Mouse (Mus musculus) heart, postnatal 10 days (tissue): Measurements from ENCODE around the gene Snapc2. TPM values are rescaled to one million over a fixed set of nuclear protein-coding genes. Genes with fewer than 3 reads are reported as not detected.
A peak's percentile ranks its signal among the peaks of the same experiment; 100 is the strongest.
"Not testable (repeated sequence)": the region's sequence is repeated elsewhere in the genome, so short reads cannot be mapped to it uniquely, and the experiment has no call there.

ENCODE experiments used
- DNase-seq, 2 experiments: peaks; one replicate each; pipeline ENCODE4 v3.0.0; 2021
- intact Hi-C: fragments of 180-260 bp; cut with DNase I; formaldehyde crosslinking; loops from one replicate; pipeline ENCODE4 v1.15.1; 2025
- total RNA-seq, 2 experiments: library from RNA; stranded (reverse); gene quantifications; 2 replicates each; pipeline ENCODE4 v1.2.3; 2021

Snapc2 gene
- total RNA-seq, 2 experiments from 2014 or later, result 16.6 to 20.5 TPM

GRCm38 (mm10) chr8:4230612-4231351 lies 22.1 kb upstream of the Snapc2 start:
- intact Hi-C loops, result no loop called here
- DNase-seq, result peak in 1 of 2 experiments; percentile 10

DNA sequence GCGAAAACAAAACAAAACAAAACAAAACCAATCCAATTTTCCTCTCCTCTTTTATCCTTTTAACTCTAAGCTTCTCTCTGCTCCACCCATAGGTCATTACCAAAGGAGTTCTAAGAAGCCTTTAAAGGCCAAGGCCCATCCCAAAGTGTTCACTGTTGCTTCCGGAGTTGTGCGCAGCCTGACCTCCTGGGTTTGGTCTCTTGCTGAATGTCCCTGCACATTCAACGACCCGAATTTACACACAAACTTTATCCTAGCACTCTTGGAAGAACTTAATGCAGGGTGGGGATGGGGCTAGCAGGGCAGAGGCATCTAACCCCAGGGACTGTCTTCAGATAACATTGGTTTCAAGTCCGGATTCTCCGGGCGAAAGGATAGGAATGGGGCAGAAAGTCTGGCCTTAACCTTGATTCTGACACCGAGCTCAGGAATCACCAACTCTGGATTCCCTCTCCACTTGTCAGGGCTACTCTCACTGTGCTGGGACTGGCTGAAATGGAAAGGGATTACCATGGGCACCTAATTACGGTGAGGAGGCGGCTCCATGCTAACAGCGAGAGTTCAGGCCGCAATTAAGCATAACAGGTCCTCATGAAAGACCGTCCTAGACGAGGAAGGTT lies 15.0 kb upstream of the Snapc2 start:
- no peak for DNase-seq
- intact Hi-C loops, result loop anchor here (2.0 kb wide), 1 partner anchor 15 kb away; the partner anchor contains the start of gene Snapc2

DNA sequence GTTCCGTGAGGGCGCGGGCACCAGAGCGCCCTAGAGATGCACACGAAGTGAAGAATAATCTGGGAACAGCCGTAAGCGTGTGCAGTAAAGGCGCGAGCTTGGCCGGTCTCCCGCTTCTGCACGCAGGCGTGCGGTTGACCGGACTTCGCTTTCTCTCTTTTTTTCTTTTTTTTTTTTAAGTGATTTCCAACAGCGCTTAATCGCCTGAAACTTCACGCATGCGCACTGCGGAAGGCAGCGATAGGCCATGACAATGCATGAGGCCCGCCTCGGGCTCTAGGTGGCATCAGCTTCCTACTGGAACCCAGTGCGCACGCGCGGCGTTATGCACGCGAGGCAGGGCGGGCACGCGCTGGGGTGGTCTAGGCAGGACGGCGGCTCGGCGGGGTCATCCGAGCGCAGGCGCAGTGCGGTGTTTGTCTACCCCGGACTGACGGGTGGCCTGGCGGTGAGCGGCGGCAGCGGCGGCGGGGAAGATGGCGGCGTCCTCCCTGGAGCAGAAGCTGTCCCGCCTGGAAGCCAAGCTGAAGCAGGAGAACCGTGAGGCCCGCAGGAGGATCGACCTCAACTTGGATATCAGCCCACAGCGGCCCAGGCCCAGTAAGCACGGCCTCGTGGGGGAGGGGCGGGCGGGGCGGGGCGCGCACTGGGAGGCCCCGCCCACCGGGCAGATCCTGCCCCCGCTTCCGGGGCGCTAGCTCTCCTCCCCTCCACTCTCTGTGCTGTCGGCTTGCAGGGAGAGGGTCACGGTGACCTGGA lies 14.3 kb upstream of the Snapc2 start, which contains the start of the genes Map2k7 and Gm49320:
TSS of gene Map2k7 (plus strand) at position 307 of the 759 bp plus-strand sequence.
TSS of gene Gm49320 (plus strand) at position 432 of the 759 bp plus-strand sequence.
- intact Hi-C loops, result loop anchor here (2.0 kb wide), 1 partner anchor 14 kb away; the partner anchor contains the start of gene Snapc2
- DNase-seq, result peak; percentile 100

DNA sequence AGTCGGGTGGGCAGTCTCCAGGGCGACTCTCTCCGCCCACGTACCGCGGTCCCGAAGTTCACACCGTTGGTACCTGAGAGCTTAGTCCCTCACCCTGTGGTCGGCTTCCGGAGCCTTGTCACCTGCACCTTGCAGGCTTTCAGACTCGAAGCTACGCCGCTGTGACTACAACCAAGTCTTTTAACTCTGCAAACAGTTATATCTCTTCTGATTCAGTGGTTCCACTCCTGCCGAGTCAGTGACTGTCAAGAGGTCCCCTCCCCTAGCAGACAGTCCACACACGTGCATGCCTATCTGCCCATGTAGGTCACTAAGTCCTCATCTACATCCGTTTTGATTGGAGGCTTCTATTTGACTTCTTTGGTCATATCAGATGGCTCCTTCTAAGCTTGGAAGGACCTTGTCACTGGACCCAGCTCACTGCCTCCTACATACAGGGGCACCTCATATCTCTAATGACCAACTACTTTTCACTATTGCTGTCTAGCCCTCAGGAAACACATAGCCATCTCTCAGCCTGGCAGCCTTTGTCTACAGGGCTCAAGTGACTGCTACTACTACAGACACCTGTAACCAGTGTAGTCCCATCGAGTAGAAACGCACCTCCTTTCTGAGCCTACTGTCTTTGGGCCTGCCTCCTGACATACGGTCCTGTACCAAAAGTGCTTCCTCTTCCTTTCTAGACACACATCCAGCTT lies 13.5 kb upstream of the Snapc2 start:
- intact Hi-C loops, result loop anchor here (2.0 kb wide), 1 partner anchor 13 kb away; the partner anchor contains the start of gene Snapc2
- no peak for DNase-seq

- no peak for DNase-seq
- intact Hi-C loops, result no loop called here
Measured at GRCm38 (mm10) chr8:4245061-4245460, 7.8 kb upstream of the Snapc2 start.

GRCm38 (mm10) chr8:4245737-4246136 lies 7.1 kb upstream of the Snapc2 start:
- intact Hi-C loops, result no loop called here
- DNase-seq, result no peak

GRCm38 (mm10) chr8:4247241-4247640 lies 5.6 kb upstream of the Snapc2 start:
- intact Hi-C loops, result no loop called here
- no peak for DNase-seq

- no peak for DNase-seq
- intact Hi-C loops, result no loop called here
Measured at GRCm38 (mm10) chr8:4247951-4248540, 4.8 kb upstream of the Snapc2 start, which contains the start of gene Tgfbr3l. Tgfbr3l (plus strand) TSS chr8:4248214.

- intact Hi-C loops, result no loop called here
- DNase-seq, result peak; percentile 63
Measured at GRCm38 (mm10) chr8:4249213-4249612, 3.7 kb upstream of the Snapc2 start.

- peak; percentile 84 to 92 for DNase-seq
- intact Hi-C loops, result loop anchor here (5.0 to 10.0 kb wide), 4 partner anchors 122 to 626 kb away; partner anchors contain the start of genes Pcp2, Pet100 and Xab2
Measured at GRCm38 (mm10) chr8:4250306-4250970, 2.4 kb upstream of the Snapc2 start.

GRCm38 (mm10) chr8:4252116-4252760 lies 642 bp upstream of the Snapc2 start:
- intact Hi-C loops, result loop anchor here (2.0 to 10.0 kb wide), 6 partner anchors 13 to 627 kb away; partner anchors contain the start of genes Gm49320, Map2k7, Pcp2 and Pet100
- DNase-seq, result no peak

- intact Hi-C loops, result loop anchor here (5.0 to 10.0 kb wide), 4 partner anchors 118 to 629 kb away; partner anchors contain the start of genes Pcp2, Pet100 and Xab2
- peak; percentile 71 to 77 for DNase-seq
Measured at GRCm38 (mm10) chr8:4254001-4254400, 1.1 kb downstream of the Snapc2 start.

DNA sequence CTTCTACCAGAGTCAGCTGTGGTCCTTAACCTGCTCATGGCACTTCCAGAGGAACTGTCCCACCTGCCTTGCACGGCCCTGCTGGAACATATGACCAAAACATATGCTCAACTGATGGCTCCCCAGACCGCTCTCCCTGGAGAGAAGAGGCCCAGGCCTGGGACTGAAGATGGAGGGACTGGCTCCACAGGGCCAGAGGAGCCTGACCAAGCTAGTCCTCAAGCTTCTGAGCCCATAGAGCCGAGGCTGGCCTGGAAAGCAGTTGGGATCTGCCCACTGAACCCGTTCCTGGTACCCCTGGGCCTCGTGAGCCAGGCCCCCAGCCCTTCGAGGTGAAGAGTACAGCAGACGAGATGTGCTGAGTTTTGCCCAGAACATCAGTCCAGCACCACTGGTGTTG lies 2.6 kb downstream of the Snapc2 start:
- intact Hi-C loops, result loop anchor here (10.0 kb wide), 1 partner anchor 631 kb away; the partner anchor contains the start of genes Pcp2, Pet100 and Xab2

GRCm38 (mm10) chr8:4256911-4257310 lies 4.0 kb downstream of the Snapc2 start:
- intact Hi-C loops, result loop anchor here (10.0 kb wide), 1 partner anchor 632 kb away; the partner anchor contains the start of genes Pcp2, Pet100 and Xab2
- DNase-seq, result no peak

More for the DNA sequence above, 2.6 kb downstream of the Snapc2 start:
- DNase-seq, result not testable (repeated sequence)

- intact Hi-C loops, result loop anchor here (10.0 kb wide), 1 partner anchor 633 kb away; the partner anchor contains the start of genes Pcp2, Pet100 and Xab2
- DNase-seq, result no peak
Measured at GRCm38 (mm10) chr8:4257350-4257749, 4.5 kb downstream of the Snapc2 start.

DNA sequence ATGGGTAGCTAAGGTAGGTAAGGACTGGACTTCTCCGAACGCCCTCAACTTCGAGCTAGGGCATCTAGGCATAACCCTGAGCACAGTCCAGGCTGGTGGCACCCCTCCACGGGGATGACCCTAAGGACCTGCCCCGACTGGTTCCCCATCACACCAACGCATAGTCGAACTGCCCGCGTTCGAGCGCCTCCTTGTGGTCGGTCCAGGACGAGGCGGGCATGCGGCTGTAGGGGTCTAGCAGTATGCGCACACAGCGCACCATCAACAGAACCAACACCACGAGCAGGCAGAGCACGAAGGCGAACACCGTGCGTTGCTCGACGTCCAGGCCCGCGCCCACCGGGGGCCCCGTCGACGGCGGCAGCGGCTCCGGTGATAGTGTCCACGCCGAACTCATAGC lies 5.4 kb downstream of the Snapc2 start:
- peak; percentile 71 to 86 for DNase-seq
- intact Hi-C loops, result loop anchor here (2.0 to 10.0 kb wide), 2 partner anchors 117 to 633 kb away; partner anchors contain the start of genes Pcp2, Pet100 and Xab2

- intact Hi-C loops, result loop anchor here (2.0 to 10.0 kb wide), 2 partner anchors 118 to 634 kb away; partner anchors contain the start of genes Pcp2, Pet100 and Xab2
- no peak for DNase-seq
Measured at GRCm38 (mm10) chr8:4258678-4259077, 5.8 kb downstream of the Snapc2 start.
